Mouse (Mus musculus) CD4-positive helper T cell, adult 2 months (primary cell): ENCODE measurements around the gene Tgfa.

Experiments
- DNase-seq: peaks from one replicate; pipeline ENCODE4 v3.0.0-alpha.2; 2012; ENCODE audit warnings: low read depth, missing footprints, low spot score

The Tgfa gene

GRCm38 (mm10) chr6:86296126-86296525 lies 101.1 kb downstream of the Tgfa start:
- DNase-seq, result no peak

GRCm38 (mm10) chr6:86296938-86297337 lies 101.9 kb downstream of the Tgfa start:
- DNase-seq, result no peak

- no peak for DNase-seq
These were observed 103.9 kb downstream of the Tgfa start for GRCm38 (mm10) chr6:86298961-86299360.

- DNase-seq, result no peak
These were observed 104.4 kb downstream of the Tgfa start for GRCm38 (mm10) chr6:86299381-86299780.

- no peak for DNase-seq
These were observed 110.7 kb downstream of the Tgfa start for GRCm38 (mm10) chr6:86305680-86306079.

- DNase-seq, result no peak
These were observed 119.0 kb downstream of the Tgfa start for GRCm38 (mm10) chr6:86314011-86314410.

GRCm38 (mm10) chr6:86317066-86317465 lies 122.0 kb downstream of the Tgfa start:
- no peak for DNase-seq

GRCm38 (mm10) chr6:86318855-86319254 lies 123.8 kb downstream of the Tgfa start:
- no peak for DNase-seq

- DNase-seq, result no peak
These were observed 127.1 kb downstream of the Tgfa start for GRCm38 (mm10) chr6:86322031-86322563.

- no peak for DNase-seq
These were observed 128.0 kb downstream of the Tgfa start for GRCm38 (mm10) chr6:86322991-86323390.

- no peak for DNase-seq
These were observed 129.4 kb downstream of the Tgfa start for GRCm38 (mm10) chr6:86324400-86324799.
